Mouse (Mus musculus): ENCODE data around the gene Fbxo8.

DNA sequence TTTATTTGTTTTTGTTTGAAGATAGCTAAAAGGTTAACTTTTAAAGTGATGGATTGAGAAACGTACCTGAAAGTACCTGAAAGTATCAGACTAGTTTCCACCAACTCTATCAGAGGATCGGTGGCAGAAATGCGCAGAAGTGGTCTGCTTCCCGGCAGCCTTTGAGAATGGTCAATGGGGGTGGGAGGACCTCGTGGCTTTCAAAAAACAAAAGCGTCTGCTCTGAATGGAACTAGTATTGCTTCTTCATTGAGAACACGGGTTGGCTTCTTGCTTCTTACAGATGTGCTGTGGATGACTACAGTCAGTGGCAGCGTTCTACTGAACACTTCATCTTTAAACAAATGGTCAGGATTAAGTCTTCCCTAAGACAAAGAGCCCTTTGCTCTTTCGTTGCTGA, 68.7 kb downstream of the Fbxo8 start:
- TF ChIP-seq ZC3H11A (IDR thresholded peaks at IDR 0.05; ENCODE audit: low read depth, low read length): no peak
- no peak for TF ChIP-seq BHLHE40 (IDR thresholded peaks at IDR 0.05; ENCODE audit: borderline replicate concordance, low read depth, low read length)
- no peak for TF ChIP-seq GATA1 (IDR thresholded peaks at IDR 0.05; ENCODE audit: low read depth, low read length)
- no peak for TF ChIP-seq CHD2 (IDR thresholded peaks at IDR 0.05; ENCODE audit: low read length)
- no peak for TF ChIP-seq MAFK (IDR thresholded peaks at IDR 0.05; ENCODE audit: borderline replicate concordance, low read depth, low read length)
- no peak for TF ChIP-seq POLR2A (IDR thresholded peaks at IDR 0.05; ENCODE audit: control insufficient read depth in 1 of 2, insufficient read depth in 1 of 2, low read depth in 1 of 2, low read length in 2 of 2, poor library complexity in 1 of 2)
- TF ChIP-seq SIN3A (IDR thresholded peaks at IDR 0.05; ENCODE audit: low read length): no peak
- no peak for TF ChIP-seq CTCF (IDR thresholded peaks at IDR 0.05 in 2 of 3, conservative IDR thresholded peaks at IDR 0.05 in 1 of 3; ENCODE audit: control insufficient read depth in 1 of 3, insufficient read depth in 1 of 3, low read depth in 2 of 3, low read length in 3 of 3, poor library complexity in 1 of 3, severe bottlenecking in 1 of 3)
- no peak for TF ChIP-seq TCF12 (IDR thresholded peaks at IDR 0.05; ENCODE audit: low read depth, low read length)
